ENCODE assay signal across 26 mouse cellular contexts in genomic region chr13:48049796-48050195, GRCm38 (mm10).
"Had no signal": no experiment of that assay in that cellular context is flagged by ENCODE, and none has a peak within 500 bp of the region (broad histone marks: within the 10 kb centered on the region; RNA-seq: fewer than 3 reads in every experiment).

No protein-coding gene starts in this region.

- H3K9me3 ChIP-seq: heart, embryonic 13.5 days; heart, embryonic 15.5 days; hindbrain, embryonic 10.5 days; hindbrain, embryonic 12.5 days; limb, embryonic 10.5 days; limb, embryonic 12.5 days; liver, embryonic 13.5 days; liver, embryonic 15.5 days had no signal

- H3K4me2 ChIP-seq: heart, embryonic 11.5 days; heart, embryonic 13.5 days; heart, embryonic 15.5 days; hindbrain, embryonic 12.5 days; hindbrain, embryonic 14.5 days; limb, embryonic 12.5 days; liver, embryonic 11.5 days; liver, embryonic 13.5 days; liver, embryonic 15.5 days had no signal

- DNase-seq: gastrocnemius, adult 2 months; gastrocnemius, postnatal 10 days; gastrocnemius, postnatal 25 days; heart, adult 2 months; heart, postnatal 4 days; kidney, adult 18-20 months; kidney, adult 8-10 months; kidney, postnatal 10 days; kidney, postnatal 25 days; kidney, postnatal 4 days; liver; liver, embryonic 13.5 days had no signal

- H3K4me3 ChIP-seq: gastrocnemius, adult 2 months; heart, adult 2 months; heart, embryonic 13.5 days; heart, embryonic 15.5 days; hindbrain, embryonic 10.5 days; hindbrain, embryonic 12.5 days; left cerebral cortex, adult 2 months; limb, embryonic 10.5 days; limb, embryonic 12.5 days; liver, embryonic 13.5 days; liver, embryonic 15.5 days had no signal

- H3K4me1 ChIP-seq: heart, embryonic 13.5 days; heart, embryonic 15.5 days; hindbrain, embryonic 12.5 days; limb, embryonic 12.5 days; liver, embryonic 13.5 days; liver, embryonic 15.5 days had no signal

- H3K27me3 ChIP-seq: heart, embryonic 13.5 days; heart, embryonic 15.5 days; hindbrain, embryonic 12.5 days; limb, embryonic 12.5 days; liver, embryonic 13.5 days; liver, embryonic 15.5 days had no signal

- H3K27ac ChIP-seq: gastrocnemius, adult 2 months; heart, adult 2 months; heart, embryonic 13.5 days; heart, embryonic 15.5 days; hindbrain, embryonic 10.5 days; hindbrain, embryonic 12.5 days; hindbrain, embryonic 14.5 days; left cerebral cortex, adult 2 months; limb, embryonic 10.5 days; limb, embryonic 12.5 days; liver, embryonic 13.5 days; liver, embryonic 15.5 days had no signal

- H3K9ac ChIP-seq: heart, embryonic 13.5 days; heart, embryonic 15.5 days; hindbrain, embryonic 12.5 days; hindbrain, embryonic 14.5 days; limb, embryonic 12.5 days; liver, embryonic 13.5 days; liver, embryonic 15.5 days had no signal

- ATAC-seq: hindbrain, embryonic 16.5 days; inflammation-experienced regulatory T-cells, adult 6 months; intestine, embryonic 16.5 days had no signal

- H3K36me3 ChIP-seq: heart, embryonic 13.5 days; heart, embryonic 15.5 days; hindbrain, embryonic 10.5 days; hindbrain, embryonic 12.5 days; limb, embryonic 10.5 days; limb, embryonic 12.5 days; liver, embryonic 13.5 days; liver, embryonic 15.5 days had no signal
